Mouse (Mus musculus): ENCODE measurements at regions not wholly inside any gene's neighbourhood (a gene's known extent, or its start where the extent isn't known, plus 50 kb on each side); places are given as distances from the start of the nearest gene placed in this dataset.

DNA sequence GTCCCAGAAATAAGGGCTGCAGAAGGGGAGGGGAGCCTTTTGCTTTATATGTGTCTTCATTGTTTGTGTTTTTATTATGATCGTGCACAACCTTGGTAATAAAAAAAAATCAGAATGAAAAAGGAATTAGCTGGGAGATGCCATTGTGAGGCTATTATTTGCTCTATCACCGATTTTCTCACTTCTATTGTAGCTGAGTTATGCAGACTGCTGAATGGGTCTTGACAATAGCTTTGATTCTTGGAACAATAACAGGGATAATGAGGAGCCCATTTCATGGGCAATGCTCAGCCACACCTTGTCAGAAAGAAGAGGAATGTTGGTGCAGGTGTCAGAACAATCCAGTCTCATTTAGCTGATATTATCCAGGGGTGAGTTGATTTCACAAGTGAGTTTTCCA lies 160.6 kb upstream of the Ralgapa2 start:
- TF ChIP-seq CTCF (IDR thresholded peaks at IDR 0.05; ENCODE audit: low read depth): no peak
- no peak for TF ChIP-seq EP300 (optimal IDR thresholded peaks at IDR 0.05)
